Mouse (Mus musculus) right cerebral cortex, postnatal 25 days (tissue): ENCODE results near the gene 1500011B03Rik.

Experiments used
- DNase-seq: peaks from one replicate; pipeline ENCODE4 v3.0.0; 2022

Gene 1500011B03Rik

DNA sequence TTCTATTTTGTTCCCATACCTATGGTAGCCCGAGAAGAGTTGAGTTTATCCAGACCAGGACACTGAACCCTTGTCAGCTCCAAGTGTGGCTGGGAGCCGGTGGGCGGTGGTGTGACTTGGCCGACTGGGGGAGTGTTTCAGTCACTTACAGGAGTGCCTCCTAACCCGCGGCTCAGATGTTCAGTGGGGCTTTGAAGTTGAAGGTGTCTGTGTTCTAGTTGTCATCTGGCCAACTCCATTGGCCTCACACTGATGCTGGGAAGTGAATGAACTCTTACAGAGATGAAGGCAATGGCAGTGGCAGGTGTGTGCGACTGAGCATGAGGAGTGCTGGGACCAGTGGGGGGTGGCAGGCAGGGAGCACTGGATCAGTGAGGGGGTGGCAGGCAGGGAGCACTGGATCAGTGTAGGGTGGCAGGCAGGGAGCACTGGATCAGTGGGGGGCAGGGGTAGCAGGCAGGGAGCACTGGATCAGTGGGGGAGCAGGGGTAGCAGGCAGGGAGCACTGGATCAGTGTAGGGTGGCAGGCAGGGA is 43.2 kb downstream of the 1500011B03Rik start:
- no peak for DNase-seq

- DNase-seq = no peak
Observed at GRCm38 (mm10) chr5:114776174-114776573, 47.1 kb downstream of the 1500011B03Rik start.

GRCm38 (mm10) chr5:114775056-114775979 is 48.0 kb downstream of the 1500011B03Rik start, which contains the start of gene Git2:
TSS of gene Git2 (minus strand) at chr5:114775517.
- DNase-seq = no peak

DNA sequence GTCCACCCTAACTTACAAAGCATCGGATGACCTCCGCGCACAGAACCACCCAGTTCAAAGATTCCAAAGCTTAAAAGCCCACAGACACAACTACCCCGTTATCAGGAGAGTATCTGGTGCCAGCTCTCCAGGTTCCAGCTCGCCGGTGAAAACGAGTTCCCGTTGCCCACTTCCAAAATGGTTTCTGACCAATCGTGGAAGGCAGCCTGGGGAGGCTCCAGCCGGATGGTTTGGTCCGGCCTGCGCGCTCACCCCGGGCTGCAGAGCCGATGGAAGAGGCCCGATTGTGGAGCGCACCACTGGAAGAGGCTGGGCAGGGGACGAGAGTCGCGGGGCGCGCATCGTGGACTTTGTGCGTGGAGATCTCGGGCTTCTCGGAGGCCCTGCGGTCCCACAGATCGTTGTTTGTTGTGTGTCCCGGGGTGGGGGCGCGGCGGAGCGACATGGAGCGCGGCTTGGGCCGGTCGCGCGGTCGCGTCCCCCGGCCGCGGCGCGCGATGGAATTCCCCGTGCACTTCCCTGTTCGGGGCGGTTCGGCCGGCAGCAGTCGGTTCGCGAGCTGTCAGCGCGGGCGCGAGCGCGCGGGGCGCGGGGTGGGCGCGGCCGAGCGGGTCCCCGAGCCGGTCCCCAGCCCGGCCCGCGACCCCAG is 48.7 kb downstream of the 1500011B03Rik start, which contains the start of gene Ankrd13a:
TSS of gene Ankrd13a (plus strand) at position 275 of the 649 bp plus-strand sequence.
- DNase-seq = peak; percentile 93

GRCm38 (mm10) chr5:114773780-114774179 is 49.5 kb downstream of the 1500011B03Rik start:
- peak; percentile 34 for DNase-seq

GRCm38 (mm10) chr5:114773211-114773710 is 50.0 kb downstream of the 1500011B03Rik start:
- peak; percentile 97 for DNase-seq

GRCm38 (mm10) chr5:114772456-114773203 is 50.6 kb downstream of the 1500011B03Rik start:
- peak; percentile 37 for DNase-seq

GRCm38 (mm10) chr5:114771796-114772195 is 51.5 kb downstream of the 1500011B03Rik start:
- DNase-seq = no peak

- no peak for DNase-seq
Observed at GRCm38 (mm10) chr5:114769786-114770185, 53.5 kb downstream of the 1500011B03Rik start.

GRCm38 (mm10) chr5:114767185-114767584 is 56.1 kb downstream of the 1500011B03Rik start:
- DNase-seq = no peak

DNA sequence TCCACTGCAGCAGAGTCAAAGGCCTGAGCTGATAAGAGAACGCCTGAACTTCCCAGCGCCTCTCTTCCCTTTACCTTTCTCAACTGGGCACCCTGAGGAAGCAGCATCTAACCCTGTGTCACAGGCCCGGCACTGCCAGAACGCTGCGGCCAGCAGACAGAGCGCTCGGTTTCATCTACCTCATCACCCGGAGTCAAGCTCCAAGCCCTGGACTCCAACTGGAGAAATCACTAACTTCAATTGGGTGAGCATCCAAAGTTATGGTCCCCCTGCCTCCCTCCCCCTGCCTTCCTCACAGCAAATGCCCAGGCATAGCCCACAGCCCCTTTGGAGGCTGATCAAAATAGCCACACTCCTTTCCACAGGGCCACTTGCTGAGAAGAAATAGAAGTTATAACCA is 56.6 kb downstream of the 1500011B03Rik start:
- no peak for DNase-seq

GRCm38 (mm10) chr5:114764812-114765735 is 58.2 kb downstream of the 1500011B03Rik start:
- no peak for DNase-seq

DNA sequence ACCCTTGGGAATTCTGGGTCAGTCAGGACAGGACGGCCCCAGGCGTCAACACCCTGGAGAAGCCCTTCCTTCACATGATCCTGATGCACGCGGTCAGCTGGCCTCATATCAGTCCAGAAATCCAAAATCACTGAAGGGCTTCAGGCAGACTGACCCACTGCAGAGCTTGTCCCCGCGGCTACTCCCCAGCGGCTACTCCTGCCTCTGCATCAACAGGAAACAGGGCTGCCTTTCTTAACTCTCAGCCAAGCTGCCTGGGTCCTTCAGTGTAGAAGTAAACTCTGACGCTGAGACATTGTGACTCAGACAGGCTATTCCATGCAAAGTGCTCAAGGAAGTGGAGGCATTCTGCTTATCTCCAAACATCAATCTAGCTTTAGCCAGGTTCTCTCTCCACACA is 61.3 kb downstream of the 1500011B03Rik start:
- DNase-seq = no peak

DNA sequence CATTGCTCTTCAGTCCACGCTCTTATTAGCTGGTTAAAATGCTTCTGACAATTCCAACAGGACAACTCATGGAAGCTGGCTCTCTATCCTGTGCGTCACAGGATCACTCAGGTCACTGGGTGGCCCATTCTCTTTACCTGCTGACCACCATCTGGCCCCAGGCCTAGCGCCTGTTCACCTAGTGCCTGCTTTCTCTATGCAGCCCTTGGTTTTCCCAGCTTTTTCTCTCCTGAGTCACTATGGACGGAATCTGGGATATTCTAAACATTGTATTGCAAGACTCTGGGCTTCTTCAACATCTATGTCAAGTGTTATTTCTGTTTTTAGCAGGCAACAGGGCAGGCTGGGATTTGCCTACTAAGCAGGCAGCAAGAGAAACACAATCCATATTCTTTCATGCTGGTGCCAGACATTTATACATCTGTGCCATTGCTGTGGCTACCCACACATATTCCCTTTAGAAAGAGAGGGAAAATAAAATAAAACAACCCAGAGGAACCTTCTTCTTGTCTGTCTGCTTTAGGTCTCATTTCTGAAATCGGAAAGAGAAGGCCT is 63.7 kb downstream of the 1500011B03Rik start:
- DNase-seq = no peak
